Mouse (Mus musculus) MEL (cell line): ENCODE results near the gene Helz2.

ENCODE experiments used
- CHD2 ChIP-seq: IDR thresholded peaks from 2 replicates; pipeline ENCODE4 v1.6.1; 2011; ENCODE audit warnings: low read length, improper control_type of control experiment
- CTCF ChIP-seq, 3 experiments: IDR thresholded peaks in 2 of 3; conservative IDR thresholded peaks in 1 of 3; 2 replicates each; pipeline ENCODE4 v1.5.1; 2011 to 2012; ENCODE audit warnings: low read length in 3 of 3, low read depth in 2 of 3, mild to moderate bottlenecking in 2 of 3, improper control_type of control experiment in 1 of 3, inconsistent platforms in 1 of 3, mixed read lengths in 1 of 3, moderate library complexity in 1 of 3; ENCODE audit not compliant: control insufficient read depth in 1 of 3, insufficient read depth in 1 of 3, poor library complexity in 1 of 3, severe bottlenecking in 1 of 3
- GATA1 ChIP-seq: IDR thresholded peaks from 2 replicates; pipeline ENCODE4 v1.6.1; 2011; ENCODE audit warnings: low read depth, low read length, improper control_type of control experiment
- MAZ ChIP-seq: IDR thresholded peaks from 2 replicates; pipeline ENCODE4 v1.6.1; 2012; ENCODE audit warnings: low read depth, mild to moderate bottlenecking, inconsistent platforms, low read length, improper control_type of control experiment
- POLR2A ChIP-seq, 2 experiments: IDR thresholded peaks; 2 replicates each; pipeline ENCODE4 v1.6.1; 2011 to 2012; ENCODE audit warnings: low read length in 2 of 2, mild to moderate bottlenecking in 2 of 2, control low read depth in 1 of 2, improper control_type of control experiment in 1 of 2, low read depth in 1 of 2, moderate library complexity in 1 of 2; ENCODE audit not compliant: control insufficient read depth in 1 of 2, insufficient read depth in 1 of 2, poor library complexity in 1 of 2
- RAD21 ChIP-seq: IDR thresholded peaks from 2 replicates; pipeline ENCODE4 v1.6.1; 2011; ENCODE audit warnings: mild to moderate bottlenecking, low read depth, low read length, improper control_type of control experiment
- SIN3A ChIP-seq: IDR thresholded peaks from 2 replicates; pipeline ENCODE4 v1.6.1; 2012; ENCODE audit warnings: low read length, improper control_type of control experiment, inconsistent platforms
- TAL1 ChIP-seq: IDR thresholded peaks from 2 replicates; pipeline ENCODE4 v1.6.1; 2012; ENCODE audit warnings: mild to moderate bottlenecking, inconsistent platforms, low read length, moderate library complexity, mixed read lengths
- USF1 ChIP-seq: IDR thresholded peaks from 2 replicates; pipeline ENCODE4 v1.6.1; 2014; ENCODE audit warnings: low read depth, mild to moderate bottlenecking, inconsistent platforms, low read length, improper control_type of control experiment, moderate library complexity
- USF2 ChIP-seq, 2 experiments: IDR thresholded peaks; 2 replicates each; pipeline ENCODE4 v1.6.1; 2011 to 2012; ENCODE audit warnings: improper control_type of control experiment in 2 of 2, low read length in 2 of 2, borderline replicate concordance in 1 of 2, inconsistent platforms in 1 of 2, low read depth in 1 of 2, mild to moderate bottlenecking in 1 of 2; ENCODE audit not compliant: insufficient read depth in 1 of 2
- ZMIZ1 ChIP-seq: IDR thresholded peaks from 2 replicates; pipeline ENCODE4 v1.6.1; 2012; ENCODE audit warnings: low read depth, mild to moderate bottlenecking, inconsistent platforms, low read length, improper control_type of control experiment, moderate library complexity

GRCm38 (mm10) chr2:181245031-181245430 is 3.2 kb upstream of the Helz2 start:
- no peak for TF ChIP-seq CTCF (IDR thresholded peaks at IDR 0.05 in 2 of 3, conservative IDR thresholded peaks at IDR 0.05 in 1 of 3; ENCODE audit: control insufficient read depth in 1 of 3, insufficient read depth in 1 of 3, low read depth in 2 of 3, low read length in 3 of 3, poor library complexity in 1 of 3, severe bottlenecking in 1 of 3)
- no peak for TF ChIP-seq POLR2A (IDR thresholded peaks at IDR 0.05; ENCODE audit: control insufficient read depth in 1 of 2, insufficient read depth in 1 of 2, low read depth in 1 of 2, low read length in 2 of 2, poor library complexity in 1 of 2)
- no peak for TF ChIP-seq CHD2
- no peak for TF ChIP-seq ZMIZ1
- no peak for TF ChIP-seq TAL1
- no peak for TF ChIP-seq MAZ
- no peak for TF ChIP-seq USF1
- TF ChIP-seq GATA1: no peak
- TF ChIP-seq RAD21: no peak
- no peak for TF ChIP-seq USF2 (IDR thresholded peaks at IDR 0.05; ENCODE audit: borderline replicate concordance in 1 of 2, insufficient read depth in 1 of 2, low read depth in 1 of 2, low read length in 2 of 2)
- no peak for TF ChIP-seq SIN3A
